Mouse (Mus musculus) CD4-positive, CD25-positive, alpha-beta regulatory T cell, adult 4 months (primary cell): Measurements from ENCODE around the gene Srp9. TPM values are rescaled to one million over a fixed set of nuclear protein-coding genes. Genes with fewer than 3 reads are reported as not detected.

ENCODE experiments used
- ATAC-seq: one replicate; pipeline ENCODE4 v1.8.0; 2017
- polyA plus RNA-seq, 2 experiments: library from polyadenylated mRNA; unstranded; fragments of 100-300 nt; shearing (Covaris generic); gene quantifications; one replicate each; pipeline ENCODE4 v1.2.1; 2017

The Srp9 gene
- polyA plus RNA-seq, 2 experiments from 2014 or later: 114 to 148 TPM

DNA sequence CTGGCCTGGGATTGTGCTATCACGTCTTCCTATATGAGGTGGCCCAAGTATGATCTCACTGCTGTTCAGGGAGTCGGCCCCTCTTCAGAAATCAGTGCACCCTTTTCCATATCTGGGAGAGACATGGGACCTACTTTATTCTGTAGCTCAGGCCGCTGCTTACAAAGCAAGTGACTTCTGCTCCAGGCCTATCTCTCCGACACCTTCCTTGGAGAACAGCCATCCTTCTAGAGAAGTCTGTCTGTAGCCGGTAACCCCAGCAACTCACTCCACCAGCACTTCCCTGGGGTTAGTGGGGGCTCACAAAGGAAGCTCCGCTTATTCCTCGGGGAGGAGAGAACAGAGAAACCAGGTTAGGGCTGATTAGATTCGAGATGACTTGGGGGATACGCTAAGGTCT lies 17.3 kb upstream of the Srp9 start:
- no peak for ATAC-seq

DNA sequence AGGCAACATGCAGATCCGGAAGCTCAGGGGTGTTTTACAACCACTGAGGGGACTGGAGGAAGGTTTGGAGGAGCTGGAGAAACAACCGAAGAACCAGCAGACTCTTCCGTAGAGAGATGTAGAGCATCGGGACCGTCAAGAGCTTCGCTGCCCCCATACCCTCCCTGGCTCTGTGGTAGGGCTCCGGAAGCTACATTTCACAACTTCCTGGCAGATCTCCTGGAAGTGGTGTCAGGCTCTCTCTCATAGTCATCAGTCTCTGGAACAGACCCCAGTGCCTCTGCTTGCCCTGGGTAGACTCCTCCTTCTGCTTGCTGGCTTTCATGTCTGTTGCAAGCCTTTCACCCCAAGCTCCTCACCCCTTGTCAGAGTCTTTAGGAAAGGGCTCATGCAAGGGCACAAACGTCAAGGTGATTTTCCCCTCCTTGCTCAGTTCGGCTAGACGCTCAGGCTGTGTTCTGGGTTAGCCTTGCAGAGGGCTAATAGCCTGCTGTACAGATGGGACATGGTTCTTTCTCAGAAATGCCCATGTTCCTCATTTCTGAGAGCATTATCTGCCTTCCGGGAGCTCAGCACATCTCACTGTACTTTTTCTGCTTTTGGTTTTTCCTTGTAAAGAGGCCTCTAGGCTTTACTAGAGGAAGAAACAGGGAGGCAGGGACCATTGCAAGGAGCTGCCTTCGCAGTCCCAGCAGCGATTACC lies 16.0 kb upstream of the Srp9 start:
- ATAC-seq: peak; percentile 84

DNA sequence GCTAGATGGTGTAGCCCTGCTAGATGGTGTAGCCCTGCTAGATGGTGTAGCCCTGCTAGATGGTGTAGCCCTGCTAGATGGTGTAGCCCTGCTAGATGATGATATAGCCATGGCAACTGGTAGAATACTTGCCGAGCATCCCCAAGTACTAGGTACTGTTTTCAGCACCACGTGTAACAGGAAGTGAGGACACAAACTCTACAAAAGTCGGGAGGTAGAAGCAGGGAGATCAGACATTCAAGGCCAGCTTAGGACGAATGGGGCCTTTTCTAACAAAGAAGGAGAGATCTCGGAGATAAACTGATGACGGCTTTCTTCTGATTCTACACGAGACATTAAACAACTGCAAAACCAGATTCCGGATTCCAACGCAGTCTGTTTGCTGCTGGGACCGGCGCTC lies 14.4 kb upstream of the Srp9 start:
- ATAC-seq: no peak

DNA sequence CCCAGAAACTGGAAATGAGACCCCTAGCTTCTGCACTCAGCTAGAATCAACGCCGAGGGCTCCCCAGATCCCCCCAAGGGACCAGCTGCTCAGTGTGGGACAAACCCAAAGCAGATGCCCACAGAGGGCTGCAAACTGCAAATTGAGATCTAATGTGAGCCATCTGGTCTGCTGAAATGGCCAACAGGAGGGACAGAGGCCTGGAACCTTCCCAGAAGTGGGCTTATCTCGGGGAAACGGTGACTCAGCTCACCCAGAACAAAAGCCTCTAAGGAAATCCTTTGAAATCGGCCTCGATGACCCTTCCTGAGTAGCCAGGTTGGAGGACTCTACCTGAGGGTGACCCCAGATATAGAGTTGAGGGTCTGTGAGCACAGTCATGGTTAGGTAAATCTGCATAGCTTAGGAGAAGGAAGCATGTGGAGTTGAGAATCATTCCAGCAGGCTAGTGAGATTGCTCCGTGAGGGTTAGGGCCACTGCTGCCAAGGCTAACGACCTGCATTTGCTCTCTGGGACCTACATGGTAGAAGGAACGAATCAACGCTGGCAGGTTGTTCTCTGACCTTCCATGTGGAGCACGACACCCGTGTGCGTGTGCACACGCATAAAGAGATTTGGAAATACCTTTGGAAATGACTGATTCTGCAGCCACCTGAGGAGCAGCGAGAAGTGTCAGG lies 13.7 kb upstream of the Srp9 start:
- no peak for ATAC-seq

DNA sequence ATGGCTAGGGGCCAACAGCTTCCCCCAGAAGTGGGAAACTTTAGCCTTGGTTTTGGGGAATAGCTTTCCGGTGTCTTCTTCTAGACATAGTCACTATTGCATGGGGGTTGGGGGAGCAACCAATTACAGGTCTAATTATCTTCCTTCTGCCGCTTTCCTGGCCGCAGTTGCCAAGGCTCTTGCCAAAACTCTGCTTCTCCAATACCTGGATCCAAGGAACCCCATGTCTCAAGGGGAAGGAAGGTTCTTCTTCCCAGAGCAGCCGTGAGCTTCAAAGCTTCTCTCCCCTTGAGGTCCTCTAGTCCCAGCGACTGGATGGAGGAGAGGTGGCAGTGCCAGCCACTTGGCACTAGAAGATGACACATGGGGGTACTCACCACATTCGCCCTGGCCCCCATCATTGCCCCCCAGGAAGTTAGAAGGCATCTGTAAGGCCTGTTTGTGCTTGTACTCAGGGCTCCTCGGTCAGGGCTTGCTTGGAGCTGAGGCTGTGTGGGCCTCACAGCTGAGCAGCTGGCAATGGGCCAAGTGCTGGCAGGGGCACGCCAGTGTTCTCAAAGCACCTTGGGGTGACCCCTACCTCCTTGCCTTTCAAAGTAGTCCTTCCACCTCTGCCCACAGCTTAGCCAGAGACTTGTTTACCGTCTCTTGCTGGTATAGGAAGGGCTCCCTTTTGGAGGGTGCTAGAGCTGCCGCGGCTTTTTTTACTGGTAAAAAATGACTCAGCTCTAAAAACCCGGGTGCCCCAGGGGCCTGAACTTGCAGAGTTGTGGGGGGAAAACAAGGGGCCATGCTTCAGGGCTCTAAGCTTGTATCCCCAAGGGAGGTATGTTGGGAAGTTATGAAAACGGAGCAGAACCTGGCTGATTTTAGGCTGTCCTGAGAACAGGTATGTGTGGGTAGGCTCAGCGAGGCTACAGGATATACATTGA lies 12.9 kb upstream of the Srp9 start:
- no peak for ATAC-seq

DNA sequence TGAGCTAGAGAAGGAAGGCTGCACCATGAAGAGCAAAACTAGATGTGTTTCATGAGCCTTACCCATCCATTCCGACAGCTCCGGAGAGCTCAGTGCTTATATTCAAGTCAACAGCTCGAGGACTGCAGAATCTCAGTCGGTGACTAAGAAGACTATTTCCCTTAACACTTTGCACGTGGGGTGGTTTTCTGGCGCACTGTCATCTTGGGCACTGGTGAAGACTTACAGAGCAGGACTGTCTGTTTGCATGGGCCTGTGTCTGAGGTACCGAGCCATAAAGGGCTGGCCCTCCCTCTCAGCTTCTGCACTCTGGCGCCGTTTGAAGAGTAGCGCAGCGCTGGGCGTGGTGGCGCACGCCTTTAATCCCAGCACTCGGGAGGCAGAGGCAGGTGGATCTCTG lies 12.2 kb upstream of the Srp9 start:
- no peak for ATAC-seq

DNA sequence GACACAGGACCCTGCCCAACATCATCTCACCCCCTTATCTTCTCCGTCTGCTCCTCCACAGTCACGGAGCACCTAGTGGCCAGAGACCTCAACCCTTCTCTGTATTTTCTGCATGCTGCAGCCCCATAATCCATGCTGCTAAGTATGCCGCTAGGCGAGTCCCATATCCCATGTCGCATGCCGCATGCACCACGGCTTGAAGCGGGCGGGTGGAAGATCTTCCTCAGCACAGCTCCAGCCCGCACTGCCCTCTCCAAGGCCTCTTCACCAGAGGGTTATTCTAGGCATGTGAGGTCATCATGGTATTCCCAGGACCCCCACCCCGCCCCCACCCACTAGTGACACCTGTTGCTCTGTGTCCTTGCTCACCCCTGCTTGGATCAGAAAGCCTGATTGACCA lies 11.4 kb upstream of the Srp9 start:
- ATAC-seq: no peak

DNA sequence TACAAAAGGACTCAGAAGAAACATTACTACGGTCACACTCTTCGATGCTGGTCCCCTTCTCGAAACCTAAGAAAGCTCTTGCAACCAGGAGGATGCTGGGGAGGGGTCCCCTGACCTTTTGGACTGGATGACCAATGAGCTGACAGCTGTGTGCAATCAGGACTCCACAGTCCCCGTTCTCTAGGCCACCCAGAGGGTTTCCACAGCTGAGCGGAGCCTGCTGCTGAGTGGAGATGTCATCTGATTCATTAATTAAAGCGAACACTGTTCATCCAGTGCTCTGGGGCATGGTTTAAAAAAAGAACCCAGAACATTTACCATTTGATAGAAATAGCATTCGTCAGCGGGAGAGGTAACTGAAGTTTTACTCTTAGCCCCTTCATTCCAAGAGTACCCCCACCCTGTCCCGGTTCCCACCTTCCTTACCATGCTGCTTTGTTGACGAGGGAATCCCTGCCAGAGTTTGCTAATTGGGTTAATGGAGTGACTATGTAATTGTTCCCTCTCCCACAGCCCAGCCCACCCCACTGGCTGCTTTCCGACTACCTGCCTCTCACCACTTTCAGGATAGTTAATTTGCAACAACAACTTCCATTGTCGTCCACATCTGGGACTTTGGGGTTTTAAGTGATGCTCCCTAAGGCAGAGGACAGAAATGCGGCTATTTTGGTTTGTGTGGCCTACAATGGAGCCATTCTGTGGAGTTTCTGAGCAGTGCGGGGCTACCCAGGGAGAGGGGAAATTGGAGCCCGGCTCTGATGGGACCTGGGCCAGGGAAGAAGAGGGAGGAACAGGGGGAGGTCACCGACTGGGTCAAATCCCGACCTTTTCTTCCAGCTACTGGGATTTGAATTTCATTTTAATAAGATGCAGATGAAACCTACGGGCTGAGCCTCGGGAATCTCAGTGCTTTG lies 10.7 kb upstream of the Srp9 start:
- ATAC-seq: no peak

DNA sequence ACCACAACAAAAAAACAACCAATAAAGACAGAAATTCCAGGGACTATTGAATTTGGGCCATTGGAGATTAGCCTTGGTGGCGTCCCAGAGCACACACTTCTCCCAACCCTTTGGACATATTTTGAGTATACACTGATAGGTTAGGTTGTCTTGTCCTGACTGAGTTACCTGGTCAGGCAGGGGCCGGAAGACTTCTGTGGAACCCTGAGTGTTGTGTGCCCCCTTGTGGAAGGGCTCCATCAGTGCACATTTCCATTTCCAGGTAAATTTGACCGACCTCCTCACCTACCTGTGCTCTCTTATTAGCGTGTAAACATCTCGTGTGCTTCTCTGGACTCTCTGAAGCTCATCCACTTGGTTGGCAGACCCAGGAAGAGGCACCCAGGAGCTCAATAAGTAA lies 9.3 kb upstream of the Srp9 start:
- ATAC-seq: peak; percentile 86

DNA sequence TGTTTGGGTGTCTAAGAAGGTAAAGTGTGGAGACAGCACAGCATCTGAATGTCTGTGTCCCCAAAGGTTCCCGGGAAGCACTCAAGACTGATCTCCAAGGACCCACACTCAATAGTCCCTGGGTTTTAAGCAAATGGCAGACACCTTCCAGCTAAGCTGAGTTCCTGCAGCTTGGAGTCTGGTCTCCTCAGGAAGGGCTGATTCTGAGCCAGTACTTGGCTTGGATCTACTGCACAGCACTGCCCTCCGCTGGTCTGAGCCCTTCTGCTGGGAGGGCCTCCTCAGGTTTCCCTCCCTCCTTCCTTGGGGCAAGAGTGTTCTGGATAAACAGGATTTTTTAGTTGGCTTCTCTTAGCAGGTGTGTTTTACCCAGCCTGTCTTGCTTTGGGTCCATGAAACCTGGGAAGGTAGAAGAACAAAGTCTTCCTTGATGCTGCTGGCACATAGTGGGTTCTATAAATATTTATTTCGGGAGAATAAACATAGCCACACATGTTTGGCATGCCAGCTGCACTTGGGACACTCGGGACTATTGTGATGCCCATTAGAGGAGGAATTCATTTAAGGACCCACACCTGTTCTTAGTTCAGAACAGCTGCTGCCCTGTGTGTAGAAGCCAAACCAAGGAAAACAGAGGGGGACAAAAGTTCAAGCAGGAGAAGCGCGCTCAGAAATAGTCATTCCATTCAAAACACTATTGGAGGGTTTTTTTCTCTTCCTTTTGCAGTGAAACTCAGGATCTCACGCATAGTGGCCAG lies 8.7 kb upstream of the Srp9 start:
- no peak for ATAC-seq

DNA sequence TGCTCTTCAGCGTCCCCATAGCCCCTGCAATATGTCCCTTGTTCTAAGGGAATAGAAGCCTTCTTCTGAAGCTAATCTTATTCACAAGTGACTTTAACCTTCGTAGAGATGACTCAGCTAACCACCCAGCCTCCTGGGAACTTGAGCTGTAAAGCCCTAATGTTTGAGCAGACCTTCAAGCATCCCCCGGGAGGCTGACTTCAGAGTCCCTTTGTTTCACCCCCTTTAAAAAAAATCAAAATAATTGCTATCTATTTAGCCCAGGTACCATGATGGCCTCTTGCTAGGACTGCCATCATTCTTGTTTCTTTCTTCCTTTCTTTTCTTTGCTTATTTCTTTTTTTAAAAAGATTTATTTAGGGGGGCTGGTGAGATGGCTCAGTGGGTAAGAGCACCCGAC lies 2.1 kb upstream of the Srp9 start:
- ATAC-seq: no peak

DNA sequence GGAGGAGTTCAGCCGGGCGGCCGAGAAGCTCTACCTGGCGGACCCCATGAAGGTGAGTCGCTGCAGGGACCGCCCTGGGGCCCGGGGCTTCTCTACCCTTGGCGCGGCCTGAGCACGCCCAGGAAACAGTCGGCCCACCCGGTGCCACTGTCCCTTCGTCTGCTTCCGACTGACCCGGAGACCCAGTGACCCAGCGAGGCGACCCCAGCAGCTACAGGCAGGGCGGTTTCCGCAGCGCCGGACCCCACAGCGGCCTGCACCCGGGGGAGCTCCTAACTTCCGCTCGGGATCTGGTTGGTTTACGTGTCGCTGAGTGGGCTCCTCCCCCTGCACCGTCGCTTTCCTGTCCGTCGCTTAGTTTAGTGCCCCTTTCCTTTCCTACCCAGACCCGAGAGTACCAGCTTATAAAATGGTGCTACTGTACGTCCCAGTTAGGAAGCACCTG lies 409 bp downstream of the Srp9 start:
- peak; percentile 87 for ATAC-seq

DNA sequence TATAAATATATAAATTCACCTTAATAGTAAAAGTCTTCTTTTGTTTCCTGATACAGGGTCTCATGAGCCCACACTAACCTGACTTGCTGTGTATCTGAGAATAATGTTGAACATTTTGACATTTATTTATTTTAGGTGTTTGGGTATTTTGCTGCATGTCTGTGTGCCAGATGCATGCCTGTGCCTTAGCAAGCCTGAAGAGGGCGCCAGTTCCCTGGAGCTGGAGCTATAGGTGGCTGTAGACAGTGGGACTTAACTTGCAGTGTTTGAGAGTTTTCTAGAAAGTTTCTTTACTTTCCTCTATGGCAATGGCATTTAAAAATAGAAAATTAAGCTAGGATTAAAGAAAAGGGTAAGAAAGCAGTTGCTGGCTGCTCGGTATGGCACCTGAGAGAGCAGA lies 6.3 kb downstream of the Srp9 start:
- no peak for ATAC-seq

DNA sequence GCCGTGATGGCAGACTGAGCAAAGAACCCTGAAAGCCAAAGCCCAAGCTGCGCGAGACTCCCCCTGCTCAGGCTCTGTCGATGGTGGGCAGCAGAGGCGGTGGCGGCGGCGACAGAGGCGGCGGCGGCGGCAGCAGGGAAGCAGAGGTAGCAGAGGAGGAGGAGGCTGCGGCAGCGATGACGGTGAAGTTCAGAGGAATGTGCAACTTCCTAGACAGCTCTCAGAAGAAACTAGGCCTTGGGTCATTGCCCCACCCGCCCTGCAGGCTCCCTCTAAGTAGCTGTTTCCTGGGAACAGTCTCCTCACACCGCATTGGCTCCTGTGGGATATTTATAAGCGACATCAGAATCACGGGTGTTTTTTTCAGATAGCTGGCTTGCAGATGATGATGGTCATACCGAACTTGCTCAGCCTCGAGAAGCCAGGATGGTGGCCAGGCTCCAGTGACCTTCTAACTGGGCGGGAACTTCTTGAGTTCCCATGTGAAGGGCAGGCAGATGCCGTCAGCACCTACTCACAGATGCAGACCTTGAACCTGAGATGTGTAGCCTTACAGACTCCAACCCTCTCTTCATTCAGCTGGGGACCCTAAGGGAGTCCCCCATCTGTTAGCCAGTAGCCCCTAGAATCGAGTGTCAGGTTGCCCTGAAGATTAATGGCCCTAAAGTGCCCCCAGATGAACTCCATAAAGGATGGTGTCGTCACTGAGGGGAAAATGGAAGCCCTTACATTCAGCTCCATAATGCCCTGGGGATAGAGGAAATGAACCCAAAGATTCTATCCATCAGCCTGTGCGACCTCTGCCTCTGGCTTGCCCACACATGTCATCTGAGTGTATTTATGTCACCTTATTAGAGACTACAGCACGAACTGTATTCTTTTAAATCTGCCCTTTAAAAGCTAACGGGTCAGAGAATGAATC lies 12.9 kb downstream of the Srp9 start:
- ATAC-seq: no peak

DNA sequence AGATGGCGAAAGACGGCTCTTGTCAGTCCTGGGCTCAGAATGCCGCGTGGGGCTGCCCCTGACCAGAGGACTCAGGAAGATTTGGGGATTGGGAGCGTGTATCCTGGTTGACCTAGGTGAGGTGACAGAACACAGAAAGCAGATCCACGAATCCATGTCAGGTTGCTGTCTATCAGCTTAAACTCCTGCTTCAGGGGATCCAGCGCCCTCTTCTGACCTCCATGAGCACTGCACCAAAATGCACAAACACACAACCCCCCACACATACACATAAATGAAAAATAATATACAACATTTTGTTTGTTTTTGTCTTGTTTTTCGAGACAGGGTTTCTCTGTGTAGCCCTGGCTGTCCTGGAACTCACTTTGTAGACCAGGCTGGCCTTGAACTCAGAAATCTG lies 13.6 kb downstream of the Srp9 start:
- ATAC-seq: no peak

DNA sequence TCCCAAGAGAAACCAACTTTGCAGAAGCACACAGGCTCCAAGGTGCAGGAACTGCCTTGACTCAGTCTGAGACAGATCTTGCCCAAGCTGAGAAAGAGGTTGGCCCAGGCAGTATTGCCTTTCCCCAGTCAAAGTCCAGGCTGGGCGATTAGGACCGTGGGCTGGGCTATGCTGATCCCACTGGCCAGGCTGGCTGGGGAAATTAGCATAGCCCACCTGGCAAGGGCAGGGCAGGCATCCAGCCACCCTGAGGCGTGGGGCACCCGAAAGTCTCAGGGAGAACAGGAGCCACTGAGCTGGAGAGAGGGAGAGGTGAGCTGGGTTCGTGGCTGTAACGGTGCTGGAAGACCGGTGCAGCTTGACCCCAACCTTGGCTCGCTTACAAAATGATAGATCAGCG lies 15.4 kb downstream of the Srp9 start:
- no peak for ATAC-seq

DNA sequence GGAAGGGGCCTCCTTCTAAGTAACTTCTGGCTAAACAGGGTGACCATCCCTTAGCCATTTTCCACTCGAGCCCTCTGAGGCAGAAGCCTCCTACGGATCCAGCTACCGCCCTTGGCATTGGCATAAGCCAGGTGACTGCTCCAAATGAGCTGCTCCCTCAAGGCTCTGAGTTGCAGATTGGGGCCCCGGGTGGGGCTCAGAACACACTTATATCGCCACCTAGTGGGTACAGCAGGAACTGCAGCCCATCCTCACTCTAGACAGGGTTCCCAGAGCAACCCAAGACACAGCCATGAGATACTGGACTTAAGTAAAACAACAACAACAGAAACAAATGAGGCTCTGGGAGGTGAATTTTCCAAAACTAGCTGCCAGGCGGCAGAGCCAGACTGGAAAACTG lies 15.8 kb downstream of the Srp9 start:
- peak; percentile 79 for ATAC-seq

DNA sequence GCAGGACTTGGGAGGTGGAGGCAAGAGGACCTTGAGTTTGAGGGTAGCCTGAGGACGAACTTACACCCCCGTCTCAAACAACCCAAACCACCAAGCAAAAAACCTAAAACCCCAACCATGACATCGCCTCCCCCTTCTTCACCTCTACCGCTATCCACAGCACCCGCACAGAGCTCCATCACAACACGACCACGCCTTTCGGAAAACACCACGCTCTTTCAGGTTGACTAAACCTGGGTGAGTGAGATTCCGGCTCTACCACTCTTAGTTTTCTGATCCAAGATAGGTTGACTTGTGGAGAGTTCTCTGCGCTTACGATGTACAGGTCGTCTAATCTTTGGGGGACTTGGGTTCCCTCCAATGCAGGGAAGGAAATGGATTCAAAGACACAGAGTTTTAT lies 18.2 kb downstream of the Srp9 start:
- ATAC-seq: no peak

DNA sequence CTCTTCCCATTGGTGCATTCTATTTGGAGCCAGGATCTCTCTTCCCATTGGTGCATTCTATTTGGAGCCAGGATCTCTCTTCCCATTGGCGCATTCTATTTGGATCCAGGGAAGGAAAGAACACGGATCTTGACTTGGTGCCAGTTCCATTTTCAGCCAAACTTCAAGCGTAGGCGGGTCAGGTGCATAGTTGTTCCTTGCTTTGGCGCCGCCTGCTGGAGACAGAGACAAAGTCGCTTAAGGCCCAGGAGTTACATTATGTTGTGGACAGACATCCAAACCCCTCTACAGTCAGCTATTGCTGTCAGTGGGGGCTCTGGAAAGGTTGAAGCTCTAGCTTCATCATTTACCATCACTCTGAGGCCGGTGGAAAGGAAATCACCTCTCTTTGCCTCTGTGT lies 18.8 kb downstream of the Srp9 start:
- ATAC-seq: no peak

DNA sequence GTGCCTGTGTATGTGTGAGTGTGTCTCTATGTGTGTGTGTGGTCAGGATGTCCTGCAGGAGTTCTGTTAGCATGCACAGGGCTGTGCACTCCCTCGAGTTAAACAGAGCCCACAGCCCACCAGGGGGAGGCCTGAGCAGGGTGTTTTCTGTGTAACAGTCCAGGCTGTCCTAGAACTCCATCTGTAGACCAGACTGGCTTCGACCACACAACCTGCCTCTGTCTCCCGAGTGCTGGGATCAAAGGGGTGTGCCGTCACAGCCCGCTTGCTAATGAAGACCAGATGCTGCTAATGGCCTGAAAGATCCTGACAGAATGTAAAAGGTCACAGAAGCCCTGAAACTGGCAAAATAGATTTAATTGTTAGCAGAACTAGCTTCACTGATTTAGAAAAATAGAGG lies 21.0 kb downstream of the Srp9 start:
- ATAC-seq: no peak
